Mouse (Mus musculus): ENCODE results near the gene Washc2.

The Washc2 gene

DNA sequence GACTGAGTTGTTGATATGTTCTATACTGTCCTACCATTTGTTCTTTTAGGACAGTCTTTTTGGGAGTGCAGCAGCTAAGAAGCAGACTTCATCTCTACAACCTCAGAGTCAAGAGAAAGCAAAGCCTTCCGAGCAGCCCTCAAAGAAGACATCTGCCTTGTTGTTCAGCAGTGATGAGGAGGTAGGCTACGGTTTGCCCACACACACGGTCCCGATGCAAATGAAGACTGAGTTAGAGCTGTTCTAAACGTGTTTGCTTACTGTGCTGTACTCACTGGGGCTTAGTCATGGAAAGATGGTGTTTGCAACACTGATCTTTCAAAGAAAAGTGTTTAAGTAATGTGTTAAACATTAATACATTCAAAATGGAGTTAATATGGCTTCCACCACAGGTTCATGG lies 30.2 kb downstream of the Washc2 start:
- in situ Hi-C loops (cut with MboI; ENCODE audit: low pct_unique_long_range_greater_than_20kb in 1 of 2, low sequenced_read_pairs in 2 of 2, unreplicated experiment in 1 of 2) = no loop called here

- in situ Hi-C loops (cut with MboI; ENCODE audit: low pct_unique_long_range_greater_than_20kb in 1 of 2, low sequenced_read_pairs in 2 of 2, unreplicated experiment in 1 of 2) = no loop called here
Observed at GRCm38 (mm10) chr6:116240371-116240770, 32.5 kb downstream of the Washc2 start.

DNA sequence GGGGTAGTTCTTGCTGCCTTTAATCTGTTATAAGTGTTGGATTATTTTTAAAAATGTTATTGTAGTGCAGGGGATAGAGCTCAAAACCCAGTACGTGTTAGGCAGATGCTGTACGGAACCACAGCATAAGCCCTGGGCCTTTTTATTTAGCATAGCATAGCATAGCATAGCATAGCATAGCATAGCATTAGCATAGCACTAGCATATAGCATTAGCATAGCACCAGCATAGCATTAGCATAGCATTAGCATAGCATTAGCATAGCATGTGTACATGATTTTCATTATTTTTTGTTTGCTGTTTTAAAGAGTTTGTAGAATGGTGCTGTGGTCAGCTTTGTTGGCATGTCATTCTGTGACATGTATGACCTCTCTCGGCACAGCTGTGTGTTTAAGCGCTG lies 51.8 kb downstream of the Washc2 start:
- in situ Hi-C loops (cut with MboI; ENCODE audit: low pct_unique_long_range_greater_than_20kb in 1 of 2, low sequenced_read_pairs in 2 of 2, unreplicated experiment in 1 of 2) = loop anchor here in 1 of 2 experiments (25.0 kb wide), 1 partner anchor 303 kb away; the partner anchor contains the start of genes Gm5580 and Olfr214

- in situ Hi-C loops (cut with MboI; ENCODE audit: low pct_unique_long_range_greater_than_20kb in 1 of 2, low sequenced_read_pairs in 2 of 2, unreplicated experiment in 1 of 2) = loop anchor here in 1 of 2 experiments (25.0 kb wide), 1 partner anchor 302 kb away; the partner anchor contains the start of genes Gm5580 and Olfr214
Observed at GRCm38 (mm10) chr6:116260481-116260880, 52.6 kb downstream of the Washc2 start.

DNA sequence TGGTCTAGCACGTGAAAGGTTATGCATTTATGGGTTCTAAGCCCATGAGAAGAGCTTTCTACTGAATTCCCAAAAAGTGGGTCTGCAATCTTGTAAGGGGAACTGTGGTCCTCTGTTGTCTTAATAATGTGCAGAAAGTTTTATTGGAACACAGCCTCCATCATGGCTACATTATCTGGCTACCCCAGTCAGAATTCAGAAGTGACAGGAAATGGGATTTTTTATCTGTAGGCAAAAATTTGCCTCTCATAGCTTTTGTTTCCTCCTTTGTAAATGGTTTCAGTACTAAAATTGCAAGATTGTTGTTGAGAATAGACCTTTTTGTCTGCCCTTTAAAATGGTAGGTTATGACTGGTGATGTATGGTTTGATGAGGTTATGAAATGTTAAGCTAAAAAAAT lies 55.0 kb downstream of the Washc2 start:
- in situ Hi-C loops (cut with MboI; ENCODE audit: low pct_unique_long_range_greater_than_20kb in 1 of 2, low sequenced_read_pairs in 2 of 2, unreplicated experiment in 1 of 2) = loop anchor here in 1 of 2 experiments (25.0 kb wide), 1 partner anchor 299 kb away; the partner anchor contains the start of genes Gm5580 and Olfr214

GRCm38 (mm10) chr6:116264018-116264651 lies 56.3 kb downstream of the Washc2 start, which contains the start of gene Zfand4:
Zfand4 (plus strand) TSS chr6:116264222.
- in situ Hi-C loops (cut with MboI; ENCODE audit: low pct_unique_long_range_greater_than_20kb in 1 of 2, low sequenced_read_pairs in 2 of 2, unreplicated experiment in 1 of 2) = loop anchor here in 1 of 2 experiments (25.0 kb wide), 1 partner anchor 298 kb away; the partner anchor contains the start of genes Gm5580 and Olfr214

DNA sequence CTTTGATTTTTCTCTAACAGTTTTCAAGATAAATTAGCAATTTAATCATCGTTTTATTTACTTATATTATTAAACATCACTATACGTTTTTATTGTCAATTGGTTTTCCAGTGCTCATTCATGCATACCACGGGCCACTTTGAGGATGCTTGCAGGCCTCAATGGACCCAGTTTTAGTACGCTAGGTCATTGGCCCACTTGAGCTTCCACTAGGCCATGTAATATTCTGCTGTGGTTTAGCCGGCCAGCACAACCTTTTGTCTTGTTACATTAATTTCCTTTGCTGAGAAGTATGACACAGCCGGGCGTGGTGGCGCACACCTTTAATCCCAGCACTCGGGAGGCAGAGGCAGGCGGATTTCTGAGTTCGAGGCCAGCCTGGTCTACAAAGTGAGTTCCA lies 57.0 kb downstream of the Washc2 start:
- in situ Hi-C loops (cut with MboI; ENCODE audit: low pct_unique_long_range_greater_than_20kb in 1 of 2, low sequenced_read_pairs in 2 of 2, unreplicated experiment in 1 of 2) = loop anchor here in 1 of 2 experiments (25.0 kb wide), 1 partner anchor 297 kb away; the partner anchor contains the start of genes Gm5580 and Olfr214

- in situ Hi-C loops (cut with MboI; ENCODE audit: low pct_unique_long_range_greater_than_20kb in 1 of 2, low sequenced_read_pairs in 2 of 2, unreplicated experiment in 1 of 2) = loop anchor here in 1 of 2 experiments (25.0 kb wide), 1 partner anchor 297 kb away; the partner anchor contains the start of genes Gm5580 and Olfr214
Observed at GRCm38 (mm10) chr6:116265603-116266002, 57.8 kb downstream of the Washc2 start.

- in situ Hi-C loops (cut with MboI; ENCODE audit: low pct_unique_long_range_greater_than_20kb in 1 of 2, low sequenced_read_pairs in 2 of 2, unreplicated experiment in 1 of 2) = loop anchor here in 1 of 2 experiments (25.0 kb wide), 1 partner anchor 296 kb away; the partner anchor contains the start of genes Gm5580 and Olfr214
Observed at GRCm38 (mm10) chr6:116266273-116267109, 58.7 kb downstream of the Washc2 start.

GRCm38 (mm10) chr6:116267110-116267423 lies 59.2 kb downstream of the Washc2 start:
- in situ Hi-C loops (cut with MboI; ENCODE audit: low pct_unique_long_range_greater_than_20kb in 1 of 2, low sequenced_read_pairs in 2 of 2, unreplicated experiment in 1 of 2) = loop anchor here in 1 of 2 experiments (25.0 kb wide), 1 partner anchor 295 kb away; the partner anchor contains the start of genes Gm5580 and Olfr214

DNA sequence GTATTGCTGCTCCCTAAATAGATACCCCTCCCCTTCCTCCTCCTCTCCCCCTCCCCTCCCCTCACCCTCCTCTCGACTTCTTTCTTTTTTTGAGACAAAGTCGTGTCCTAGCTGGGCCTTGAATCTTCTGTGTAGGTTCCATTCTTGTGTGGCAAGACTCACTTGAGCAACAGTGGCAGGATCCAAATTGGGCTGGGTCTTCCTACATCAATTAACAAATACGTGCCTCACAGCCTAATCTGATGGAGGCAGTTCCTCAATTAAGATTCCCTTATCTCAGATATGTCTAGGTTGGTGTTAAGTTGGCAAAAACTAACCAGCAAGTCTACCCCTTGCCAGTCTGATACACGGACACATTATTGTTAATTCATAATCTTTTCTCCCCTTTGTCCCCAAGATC lies 67.9 kb downstream of the Washc2 start:
- in situ Hi-C loops (cut with MboI; ENCODE audit: low pct_unique_long_range_greater_than_20kb in 1 of 2, low sequenced_read_pairs in 2 of 2, unreplicated experiment in 1 of 2) = loop anchor here in 1 of 2 experiments (25.0 kb wide), 1 partner anchor 287 kb away; the partner anchor contains the start of genes Gm5580 and Olfr214

GRCm38 (mm10) chr6:116278679-116279317 lies 71.0 kb downstream of the Washc2 start:
- in situ Hi-C loops (cut with MboI; ENCODE audit: low pct_unique_long_range_greater_than_20kb in 1 of 2, low sequenced_read_pairs in 2 of 2, unreplicated experiment in 1 of 2) = loop anchor here in 1 of 2 experiments (25.0 kb wide), 1 partner anchor 284 kb away; the partner anchor contains the start of genes Gm5580 and Olfr214

- in situ Hi-C loops (cut with MboI; ENCODE audit: low pct_unique_long_range_greater_than_20kb in 1 of 2, low sequenced_read_pairs in 2 of 2, unreplicated experiment in 1 of 2) = loop anchor here in 1 of 2 experiments (25.0 kb wide), 1 partner anchor 281 kb away; the partner anchor contains the start of genes Gm5580 and Olfr214
Observed at GRCm38 (mm10) chr6:116281014-116281413, 73.2 kb downstream of the Washc2 start.

DNA sequence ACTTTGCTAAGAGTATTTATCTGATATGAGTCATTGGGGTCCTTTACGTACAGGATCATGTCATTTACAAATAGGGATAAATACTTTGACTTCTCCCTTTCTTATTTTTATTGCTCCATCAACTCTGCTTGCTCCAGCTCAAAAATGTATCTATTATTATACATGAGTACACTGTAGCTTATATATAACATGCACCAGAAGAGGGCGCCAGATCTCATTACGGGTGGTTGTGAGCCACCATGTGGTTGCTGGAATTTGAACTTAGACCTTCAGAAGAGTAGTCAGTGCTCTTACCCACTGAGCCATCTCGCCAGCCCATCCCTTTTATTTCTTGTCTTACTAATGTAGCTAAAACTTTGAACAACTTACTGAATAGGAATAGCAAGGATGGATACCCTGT lies 74.7 kb downstream of the Washc2 start:
- in situ Hi-C loops (cut with MboI; ENCODE audit: low pct_unique_long_range_greater_than_20kb in 1 of 2, low sequenced_read_pairs in 2 of 2, unreplicated experiment in 1 of 2) = loop anchor here in 1 of 2 experiments (25.0 kb wide), 1 partner anchor 280 kb away; the partner anchor contains the start of genes Gm5580 and Olfr214

DNA sequence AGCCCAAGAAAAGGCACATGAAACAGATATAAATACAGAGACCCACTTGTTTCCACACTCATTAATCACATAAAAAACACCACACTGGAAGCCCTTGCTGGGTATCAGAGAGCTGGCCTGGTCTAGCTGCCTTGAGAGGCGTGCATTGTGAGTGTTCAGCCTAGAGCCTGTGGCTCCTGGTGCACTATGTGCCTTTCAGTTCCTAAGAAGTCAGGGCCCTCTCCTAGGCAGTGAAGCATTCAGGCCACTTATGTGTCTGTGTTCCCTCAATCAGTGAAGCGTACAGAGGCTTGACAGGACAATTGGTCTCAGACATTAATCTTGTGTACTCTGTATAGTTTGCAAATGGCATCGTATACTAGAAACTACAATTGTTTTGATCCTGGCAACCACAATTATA lies 75.4 kb downstream of the Washc2 start:
- in situ Hi-C loops (cut with MboI; ENCODE audit: low pct_unique_long_range_greater_than_20kb in 1 of 2, low sequenced_read_pairs in 2 of 2, unreplicated experiment in 1 of 2) = loop anchor here in 1 of 2 experiments (25.0 kb wide), 1 partner anchor 279 kb away; the partner anchor contains the start of genes Gm5580 and Olfr214

- in situ Hi-C loops (cut with MboI; ENCODE audit: low pct_unique_long_range_greater_than_20kb in 1 of 2, low sequenced_read_pairs in 2 of 2, unreplicated experiment in 1 of 2) = loop anchor here in 1 of 2 experiments (25.0 kb wide), 1 partner anchor 276 kb away; the partner anchor contains the start of genes Gm5580 and Olfr214
Observed at GRCm38 (mm10) chr6:116286321-116286720, 78.5 kb downstream of the Washc2 start.

DNA sequence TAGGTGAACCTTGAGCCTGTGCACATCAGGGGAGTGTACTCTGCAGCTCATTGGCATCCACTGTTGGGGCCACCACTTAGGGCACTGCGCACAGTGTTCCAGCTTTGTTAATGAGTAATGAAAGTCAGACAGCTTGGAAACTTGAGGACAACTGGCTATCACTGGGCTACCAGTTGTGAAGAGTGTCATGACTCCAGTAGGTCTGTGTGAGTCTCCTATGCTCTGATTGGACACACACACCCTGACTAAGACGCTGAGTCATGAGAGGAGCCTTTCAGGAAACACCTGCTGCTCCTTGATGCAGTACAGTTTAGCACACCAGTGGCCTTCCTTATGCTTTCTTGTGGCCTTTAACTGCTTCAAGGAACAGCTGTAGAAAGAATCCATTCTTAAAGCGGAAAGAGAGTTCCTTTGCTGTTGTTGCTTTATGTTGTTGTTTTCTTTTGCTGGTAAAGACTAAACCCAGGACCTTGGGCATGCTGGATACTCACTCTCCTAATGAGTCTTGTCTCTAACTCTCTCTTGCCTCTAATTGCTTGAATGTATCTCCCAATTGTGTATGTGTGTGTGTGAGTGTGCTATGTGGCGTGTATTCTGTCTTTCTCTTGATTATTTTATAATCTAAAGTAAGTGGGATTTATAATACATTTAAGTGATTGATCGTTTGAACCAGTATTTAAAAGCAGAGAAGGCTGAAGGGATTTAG lies 79.2 kb downstream of the Washc2 start:
- in situ Hi-C loops (cut with MboI; ENCODE audit: low pct_unique_long_range_greater_than_20kb in 1 of 2, low sequenced_read_pairs in 2 of 2, unreplicated experiment in 1 of 2) = loop anchor here in 1 of 2 experiments (25.0 kb wide), 1 partner anchor 275 kb away; the partner anchor contains the start of genes Gm5580 and Olfr214
